Mouse (Mus musculus) kidney, adult 2 months (tissue): ENCODE data around the gene Fam174b.

Source experiments
- CTCF ChIP-seq: fragments of 200-500 bp; conservative IDR thresholded peaks from 2 replicates; pipeline ENCODE4 v1.5.1; 2011; ENCODE audit warnings: low read depth, mild to moderate bottlenecking, control low read depth, low read length, moderate library complexity, mixed read lengths; ENCODE audit not compliant: insufficient read depth, insufficient read length
- POLR2A ChIP-seq: fragments of 200-500 bp; IDR thresholded peaks from one replicate; pipeline ENCODE4 v1.6.1; 2011; ENCODE audit warnings: low read depth, low read length, control low read depth

DNA sequence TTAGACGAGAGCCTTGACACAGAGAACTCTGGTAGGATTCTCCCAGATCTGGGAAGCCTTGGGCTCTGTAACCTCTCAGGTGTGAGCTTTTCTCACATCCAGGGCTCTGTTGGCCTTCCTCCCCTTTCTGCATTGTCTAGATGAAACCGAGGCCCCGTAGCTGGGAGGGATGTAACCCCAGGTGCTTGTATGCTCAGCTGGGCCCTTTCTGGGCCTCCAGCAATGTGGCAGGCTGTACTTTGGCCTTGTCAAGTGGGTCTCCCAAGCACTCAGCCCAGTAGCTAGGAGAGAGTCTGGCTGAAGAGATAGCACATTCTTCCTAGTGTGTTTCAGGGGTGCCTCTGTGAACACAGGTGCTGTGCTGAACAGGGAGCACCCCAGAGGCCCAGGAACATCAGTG is 7.4 kb downstream of the Fam174b start:
- TF ChIP-seq CTCF (no peak), POLR2A (no peak)
